Mouse (Mus musculus) hindbrain, embryonic 11.5 days (tissue): ENCODE data around the gene Asap3. TPM values are rescaled to one million over a fixed set of nuclear protein-coding genes. Genes with fewer than 3 reads are reported as not detected.
A peak's percentile ranks its signal among the peaks of the same experiment; 100 is the strongest.

Source experiments
- ATAC-seq: fragments of 200-750 bp; cut with Nextera tagmentation; 2 replicates; pipeline ENCODE4 v1.8.0; 2017; ENCODE audit warnings: mild to moderate bottlenecking, moderate TSS enrichment, moderate library complexity; ENCODE audit not compliant: low FRiP score
- DNase-seq: peaks from one replicate; pipeline ENCODE4 v3.0.0-alpha.2; 2015; ENCODE audit warnings: low spot score
- H3K27ac ChIP-seq: fragments of 300-500 bp; sonication (generic); 2 replicates; pipeline ENCODE4 v1.5.1; 2014; ENCODE audit warnings: mild to moderate bottlenecking, low read depth, low read length
- H3K27me3 ChIP-seq: fragments of 300-500 bp; sonication (generic); 2 replicates; pipeline ENCODE4 v1.6.1; 2014; ENCODE audit warnings: mild to moderate bottlenecking, low read length, moderate library complexity, mixed read lengths; ENCODE audit not compliant: control insufficient read depth, insufficient read depth
- H3K36me3 ChIP-seq: fragments of 300-500 bp; sonication (generic); 2 replicates; pipeline ENCODE4 v1.6.1; 2014; ENCODE audit warnings: mild to moderate bottlenecking, low read length, moderate library complexity, mixed read lengths; ENCODE audit not compliant: control insufficient read depth, insufficient read depth
- H3K4me1 ChIP-seq: fragments of 300-500 bp; sonication (generic); replicated peaks from 2 replicates; pipeline ENCODE4 v1.6.1; 2014; ENCODE audit warnings: low read length, mixed read lengths; ENCODE audit not compliant: control insufficient read depth, insufficient read depth
- H3K4me2 ChIP-seq: fragments of 300-500 bp; sonication (generic); replicated peaks from 2 replicates; pipeline ENCODE4 v1.6.1; 2014; ENCODE audit warnings: mild to moderate bottlenecking, low read depth, low read length
- H3K4me3 ChIP-seq: fragments of 300-500 bp; sonication (generic); 2 replicates; pipeline ENCODE4 v1.5.1; 2014; ENCODE audit warnings: low read depth, low read length
- H3K9ac ChIP-seq: fragments of 300-500 bp; sonication (generic); 2 replicates; pipeline ENCODE4 v1.6.1; 2014; ENCODE audit warnings: low read depth, low read length
- H3K9me3 ChIP-seq: fragments of 300-500 bp; sonication (generic); 2 replicates; pipeline ENCODE4 v1.6.1; 2016; ENCODE audit warnings: low read length; ENCODE audit not compliant: control insufficient read depth
- WGBS: fragments of 180-500 bp; shearing (Covaris S2); extraction: QIAGEN DNeasy Blood & Tissue Kit; methylation state at CpG from one replicate; pipeline ENCODE4 v1.1.7; 2014; 5-methylcytosine and 5-hydroxymethylcytosine counted together
- polyA plus RNA-seq: library from polyadenylated mRNA; unstranded; fragments of >200 nt; fragmentation: Nextera tagmentation; extraction: Ambion mirVana; gene quantifications from 2 replicates; pipeline ENCODE4 v1.2.1, GENCODE M21; 2014

The Asap3 gene
- polyA plus RNA-seq, 1 experiment from 2014 or later = 2.5 TPM

DNA sequence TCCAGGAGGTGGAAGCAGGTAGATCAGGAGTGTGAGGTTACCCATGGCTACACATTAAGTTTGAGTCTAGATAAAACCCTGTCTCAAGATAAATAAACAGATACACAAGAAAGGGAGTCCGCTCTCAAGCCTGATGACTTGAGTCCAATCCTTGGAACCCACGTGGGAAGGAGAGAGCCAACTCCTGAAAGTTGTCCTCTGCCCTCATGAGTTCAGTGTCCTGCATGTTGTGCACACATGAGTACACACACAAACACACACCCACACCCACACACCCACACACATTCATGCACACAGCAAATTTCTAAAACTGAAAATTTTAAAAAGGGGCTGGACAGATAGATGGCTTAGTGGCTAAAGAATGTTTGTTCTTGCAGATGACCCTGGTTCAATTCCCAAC lies 1.4 kb upstream of the Asap3 start:
- H3K4me1 ChIP-seq = peaks cover 4% of the 10 kb centered on the region
- ATAC-seq (no peak), DNase-seq (no peak)
- no peak overlapping the region for H3K4me3 ChIP-seq
- WGBS = 78% methylated on average over 2 of the region's 2 CpGs
- no peaks in the 10 kb centered on the region for H3K9me3 ChIP-seq
- H3K4me2 ChIP-seq = no peak overlapping the region
- H3K36me3 ChIP-seq = no peaks in the 10 kb centered on the region
- no peak overlapping the region for H3K27ac ChIP-seq
- H3K27me3 ChIP-seq = no peaks in the 10 kb centered on the region
- H3K9ac ChIP-seq = no peak overlapping the region

DNA sequence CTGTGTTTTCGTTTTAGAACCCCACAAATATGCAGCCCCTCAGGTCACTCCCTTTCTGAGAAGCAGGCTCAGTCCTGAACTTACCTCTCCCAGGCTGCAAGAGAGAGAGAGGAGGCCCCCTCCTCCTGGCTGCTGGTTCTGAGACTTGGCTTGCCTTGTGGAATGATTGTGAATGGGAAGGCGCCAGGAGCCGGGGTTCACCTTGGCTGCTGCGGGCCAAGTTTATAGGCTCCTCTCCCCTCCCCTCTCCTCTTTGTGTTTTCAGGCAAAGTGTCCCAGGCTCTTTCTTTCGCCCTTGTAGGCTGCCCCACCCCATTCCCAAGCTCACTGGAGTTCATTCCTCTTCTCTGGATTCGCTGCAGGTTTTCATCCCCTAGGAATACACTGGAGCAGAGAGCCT lies 778 bp downstream of the Asap3 start:
- Histone ChIP-seq H3K27ac (no peak overlapping the region), H3K4me2 (peak overlapping the region; percentile 98), H3K4me1 (peaks cover 4% of the 10 kb centered on the region), H3K36me3 (no peaks in the 10 kb centered on the region), H3K9ac (peak overlapping the region; percentile 71), H3K27me3 (no peaks in the 10 kb centered on the region), H3K9me3 (no peaks in the 10 kb centered on the region), H3K4me3 (peak overlapping the region; percentile 59)
- no peak for DNase-seq
- ATAC-seq = 0 out of 2 replicates have a peak, but pooled peaks have one; percentile 8
- 6% methylated on average over 6 of the region's 6 CpGs for WGBS

DNA sequence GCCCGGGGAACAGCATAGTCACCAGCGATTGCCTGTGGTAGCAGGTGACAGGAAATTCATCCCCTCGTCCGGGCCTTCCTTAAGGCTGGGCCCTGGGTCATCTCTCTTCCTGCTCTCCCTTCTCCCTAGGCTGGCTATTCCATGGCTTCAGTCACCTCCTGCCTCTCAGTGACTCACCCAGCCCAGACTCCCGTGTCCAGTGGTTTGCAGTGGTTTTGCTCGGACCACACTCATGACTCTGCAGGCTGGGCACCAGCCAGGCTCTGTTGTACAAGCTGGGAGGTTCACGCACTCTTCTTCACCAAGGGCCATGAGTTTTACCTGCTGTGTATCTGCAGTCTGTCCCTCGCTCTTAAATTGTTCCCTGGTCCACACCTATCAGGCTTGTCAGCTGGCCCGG lies 4.8 kb downstream of the Asap3 start:
- DNase-seq = no peak
- 82% methylated on average over 9 of the region's 9 CpGs for WGBS
- Histone ChIP-seq H3K9me3 (no peaks in the 10 kb centered on the region), H3K27me3 (no peaks in the 10 kb centered on the region), H3K4me2 (no peak overlapping the region), H3K4me1 (peaks cover 4% of the 10 kb centered on the region), H3K27ac (no peak overlapping the region), H3K9ac (no peak overlapping the region), H3K4me3 (no peak overlapping the region), H3K36me3 (no peaks in the 10 kb centered on the region)
- ATAC-seq = no peak

DNA sequence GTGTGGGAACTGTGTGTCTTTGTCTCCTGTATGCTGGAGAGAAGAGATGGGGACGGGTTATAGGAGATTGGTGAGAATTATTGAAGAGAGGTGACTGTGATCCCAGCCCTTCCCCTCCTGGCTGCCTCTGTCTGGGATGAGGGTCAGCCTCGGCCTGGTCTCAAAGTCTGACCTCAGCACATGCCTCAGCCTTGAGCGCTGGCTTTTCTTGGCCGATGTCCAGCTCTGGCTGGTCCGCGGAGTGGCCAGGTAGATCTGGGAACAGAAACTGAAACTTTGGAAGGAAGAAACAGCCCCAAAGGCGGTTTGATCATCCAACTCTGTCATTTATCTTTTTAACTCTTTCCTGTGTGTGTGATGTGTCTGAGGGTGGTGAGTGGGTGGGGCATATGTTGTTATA lies 7.5 kb downstream of the Asap3 start:
- Histone ChIP-seq H3K27ac (no peak overlapping the region), H3K4me2 (no peak overlapping the region), H3K9me3 (no peaks in the 10 kb centered on the region), H3K9ac (no peak overlapping the region), H3K4me3 (no peak overlapping the region), H3K4me1 (no peaks in the 10 kb centered on the region; the same call in none of the 2 replicates), H3K36me3 (no peaks in the 10 kb centered on the region), H3K27me3 (no peaks in the 10 kb centered on the region)
- WGBS = 85% methylated on average over 7 of the region's 7 CpGs
- DNase-seq = no peak
- no peak for ATAC-seq

DNA sequence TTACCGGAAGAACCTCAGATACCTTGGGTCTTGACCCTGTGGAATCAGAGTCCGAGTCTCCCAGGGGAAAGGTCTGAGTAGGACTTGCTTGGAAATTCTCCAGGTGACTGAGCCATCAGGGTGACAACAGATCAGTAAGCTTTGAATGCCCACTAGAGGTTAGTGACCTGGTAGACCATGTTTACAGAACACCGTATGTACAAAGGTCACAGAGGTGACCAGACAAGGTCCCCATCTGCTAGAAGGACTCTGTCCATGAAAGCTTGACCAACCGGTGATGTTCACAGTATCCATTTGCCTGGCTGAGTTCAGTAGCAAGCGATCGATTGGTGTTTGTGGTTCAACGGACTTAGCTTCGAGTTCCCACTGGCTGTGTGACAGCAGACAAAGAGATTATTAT lies 8.7 kb downstream of the Asap3 start:
- H3K9me3 ChIP-seq = no peaks in the 10 kb centered on the region
- no peak overlapping the region for H3K4me3 ChIP-seq
- peaks cover 4% of the 10 kb centered on the region for H3K4me1 ChIP-seq
- no peak overlapping the region for H3K27ac ChIP-seq
- DNase-seq (no peak), ATAC-seq (no peak)
- no peak overlapping the region for H3K4me2 ChIP-seq
- no peaks in the 10 kb centered on the region for H3K36me3 ChIP-seq
- WGBS = 88% methylated on average over 8 of the region's 8 CpGs
- H3K27me3 ChIP-seq = peaks cover 8% of the 10 kb centered on the region; the same call in 1 of the 2 replicates
- no peak overlapping the region for H3K9ac ChIP-seq

DNA sequence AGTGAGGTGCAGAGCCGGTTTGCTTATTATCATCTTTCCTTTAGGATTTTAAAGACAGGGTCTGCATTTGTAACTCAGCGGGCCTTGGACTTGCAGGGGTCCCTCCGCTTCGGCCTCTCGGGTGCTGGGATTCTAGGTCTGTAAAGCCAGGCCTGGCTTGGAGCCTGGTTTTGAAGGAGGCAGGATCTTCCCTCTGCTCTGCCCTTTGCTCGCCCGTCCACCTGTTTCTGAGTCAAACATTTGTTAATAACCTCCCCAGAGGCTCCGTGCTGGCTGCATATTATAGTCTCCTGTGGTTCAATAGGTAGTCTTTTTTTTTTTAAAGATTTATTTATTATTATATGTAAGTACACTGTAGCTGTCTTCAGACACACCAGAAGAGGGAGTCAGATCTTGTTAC lies 9.4 kb downstream of the Asap3 start:
- Histone ChIP-seq H3K4me1 (peaks cover 4% of the 10 kb centered on the region), H3K36me3 (no peaks in the 10 kb centered on the region), H3K27ac (no peak overlapping the region), H3K4me2 (no peak overlapping the region), H3K4me3 (no peak overlapping the region), H3K27me3 (peaks cover 14% of the 10 kb centered on the region; the same call in 1 of the 2 replicates), H3K9ac (no peak overlapping the region), H3K9me3 (no peaks in the 10 kb centered on the region)
- no peak for ATAC-seq
- 89% methylated on average over 8 of the region's 8 CpGs for WGBS
- no peak for DNase-seq

DNA sequence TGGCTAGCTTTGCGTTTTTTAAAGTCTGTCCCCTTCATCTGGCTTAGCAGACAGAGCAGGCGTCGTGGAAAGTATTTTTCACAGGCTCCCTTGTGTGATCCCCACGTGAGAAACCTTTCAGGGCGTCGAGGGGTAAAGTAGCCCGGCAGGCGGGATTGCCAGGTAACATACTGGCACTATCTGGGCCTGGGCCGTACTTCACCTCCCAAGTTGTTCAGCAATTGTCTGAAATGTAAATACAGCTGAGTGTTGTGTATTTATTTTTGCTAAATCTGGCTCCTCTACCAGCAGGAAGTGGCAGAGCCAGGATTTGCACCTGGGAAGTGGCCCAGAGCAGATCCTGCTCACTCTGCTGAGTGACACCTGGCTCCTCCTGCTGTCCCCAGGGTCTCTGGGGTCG lies 10.9 kb downstream of the Asap3 start:
- no peak overlapping the region for H3K27ac ChIP-seq
- no peaks in the 10 kb centered on the region for H3K9me3 ChIP-seq
- DNase-seq (no peak), ATAC-seq (no peak)
- no peak overlapping the region for H3K9ac ChIP-seq
- H3K4me3 ChIP-seq = no peak overlapping the region
- WGBS = 65% methylated on average over 10 of the region's 10 CpGs
- peaks cover 4% of the 10 kb centered on the region for H3K4me1 ChIP-seq
- no peaks in the 10 kb centered on the region for H3K36me3 ChIP-seq
- peaks cover 14% of the 10 kb centered on the region; the same call in 1 of the 2 replicates for H3K27me3 ChIP-seq
- no peak overlapping the region for H3K4me2 ChIP-seq

DNA sequence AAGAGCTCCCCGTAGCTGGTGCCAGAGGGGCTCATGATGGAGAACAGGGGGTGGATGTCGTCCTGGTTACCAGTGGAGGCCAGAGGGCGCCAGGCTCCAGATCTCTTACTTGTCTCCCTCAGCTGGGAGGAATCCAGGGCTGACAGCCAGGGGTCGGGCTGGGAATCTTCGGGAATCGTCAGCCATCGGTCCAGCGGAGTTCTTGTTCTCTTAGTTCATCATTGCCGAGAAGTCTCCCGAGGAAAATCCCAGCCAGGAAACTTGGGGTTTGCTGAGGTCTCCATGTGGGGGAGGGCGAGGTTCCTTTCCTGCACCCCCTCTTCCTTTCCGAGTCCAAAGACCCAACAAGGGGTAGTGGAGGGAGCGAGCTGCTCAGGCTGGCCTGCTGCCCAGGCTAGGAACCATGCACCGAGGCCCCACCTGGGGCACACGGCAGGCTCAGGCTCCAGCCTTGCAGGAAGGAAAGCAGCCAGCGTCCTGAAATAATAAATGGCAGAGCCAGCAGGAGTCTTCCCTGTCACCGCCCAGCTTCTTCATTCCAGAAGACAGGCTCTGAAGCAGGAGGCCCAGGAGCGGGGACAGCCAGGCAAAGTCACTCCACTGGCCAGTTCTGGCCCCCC lies 12.5 kb downstream of the Asap3 start:
- peak; percentile 52 for DNase-seq
- no peak overlapping the region for H3K4me3 ChIP-seq
- peak overlapping the region; percentile 43 for H3K9ac ChIP-seq
- H3K36me3 ChIP-seq = no peaks in the 10 kb centered on the region
- peaks cover 4% of the 10 kb centered on the region for H3K4me1 ChIP-seq
- H3K27me3 ChIP-seq = peaks cover 14% of the 10 kb centered on the region; the same call in 1 of the 2 replicates
- peak overlapping the region; percentile 20; the same call in 1 of the 2 replicates for H3K27ac ChIP-seq
- H3K4me2 ChIP-seq = peak overlapping the region; percentile 15; the same call in 1 of the 2 replicates
- ATAC-seq = no peak
- WGBS = 12% methylated on average over 18 of the region's 18 CpGs
- H3K9me3 ChIP-seq = no peaks in the 10 kb centered on the region

DNA sequence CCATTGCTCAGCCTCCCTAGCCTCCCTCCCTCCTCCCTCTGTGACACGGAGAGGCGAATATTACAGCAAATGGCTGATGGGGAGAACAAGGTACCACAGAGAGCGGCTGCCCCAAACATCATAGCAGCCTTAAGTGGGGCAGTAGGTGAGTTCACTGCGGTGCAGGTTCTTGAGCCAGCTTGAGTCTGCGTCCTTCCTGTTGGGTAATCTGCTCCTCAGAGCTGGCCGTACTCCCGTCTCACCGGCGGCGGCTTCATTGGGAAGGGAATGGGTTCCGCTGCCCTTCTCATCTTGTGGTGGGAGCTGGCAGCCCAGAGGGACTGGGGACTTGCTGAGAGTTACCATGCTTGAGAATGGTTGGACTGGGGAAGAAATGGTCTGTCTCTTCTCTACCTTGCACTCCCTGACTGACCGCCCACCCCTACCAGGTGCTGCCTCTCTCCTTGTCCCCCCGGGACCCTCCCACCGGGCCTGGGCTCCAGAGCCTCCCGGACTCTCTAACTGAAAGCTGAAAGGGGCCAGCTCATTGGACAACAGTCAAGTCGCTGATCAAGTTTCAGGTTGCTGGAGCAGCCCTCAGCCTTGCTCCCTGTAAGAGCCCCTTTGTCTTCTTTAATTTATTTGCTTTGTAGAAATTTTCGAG lies 14.1 kb downstream of the Asap3 start:
- ATAC-seq = no peak
- Histone ChIP-seq H3K4me2 (peak overlapping the region; percentile 11; the same call in 1 of the 2 replicates), H3K36me3 (no peaks in the 10 kb centered on the region), H3K4me3 (no peak overlapping the region), H3K4me1 (peaks cover 12% of the 10 kb centered on the region), H3K27me3 (peaks cover 14% of the 10 kb centered on the region; the same call in 1 of the 2 replicates), H3K9ac (no peak overlapping the region), H3K27ac (peak overlapping the region; percentile 36; the same call in 1 of the 2 replicates), H3K9me3 (no peaks in the 10 kb centered on the region)
- WGBS = 8% methylated on average over 17 of the region's 17 CpGs
- peak; percentile 33 for DNase-seq
